Mouse (Mus musculus) cerebellum, postnatal 36 days (tissue): ENCODE measurements around the gene Tcam1.

Experiments
- DNase-seq, 2 experiments: peaks; one replicate each; pipeline ENCODE4 v3.0.0; 2021 to 2022; ENCODE audit warnings: mixed read lengths in 2 of 2

The Tcam1 gene

DNA sequence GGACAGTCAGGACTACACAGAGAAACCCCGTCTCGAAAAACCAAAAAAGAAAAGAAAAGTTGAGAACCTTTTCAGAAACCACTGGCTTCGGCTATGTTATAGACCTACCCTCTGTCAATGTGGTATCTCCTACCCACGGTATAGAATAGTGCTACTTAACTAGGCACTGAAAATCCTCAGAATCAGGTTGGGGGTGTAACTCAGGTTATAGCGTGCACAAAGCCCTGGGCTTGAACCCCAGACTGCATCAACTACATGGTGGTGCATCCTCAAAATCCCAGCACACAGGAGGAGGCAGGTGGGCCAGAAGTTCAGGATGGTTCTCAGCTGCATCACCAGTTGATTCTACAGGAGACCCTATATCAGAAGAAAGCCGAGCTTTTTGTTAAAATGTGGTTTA lies 2.7 kb upstream of the Tcam1 start:
- DNase-seq: no peak

DNA sequence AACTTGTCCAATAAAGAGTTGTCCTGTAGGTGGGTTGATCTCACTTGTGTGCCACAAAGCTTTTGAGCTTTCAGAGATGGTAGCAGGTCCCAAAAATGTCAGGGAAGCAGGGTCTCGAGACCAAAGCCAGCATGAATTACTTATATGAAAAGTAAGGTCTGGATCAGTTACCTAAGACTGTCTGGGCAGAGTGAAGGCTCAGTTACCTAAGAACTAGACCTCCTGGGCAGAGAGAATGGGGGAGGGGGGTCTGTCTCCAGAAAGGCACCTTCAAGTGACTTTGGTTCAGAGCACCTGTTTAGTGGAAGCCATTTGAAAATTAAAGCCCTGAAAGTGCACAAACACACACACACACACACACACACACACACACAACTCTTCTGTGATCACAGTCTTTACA lies 2.1 kb upstream of the Tcam1 start:
- no peak for DNase-seq

GRCm38 (mm10) chr11:106274971-106275411 lies 1.5 kb upstream of the Tcam1 start:
- no peak for DNase-seq

- DNase-seq: no peak
Observed at GRCm38 (mm10) chr11:106282452-106282851, 6.0 kb downstream of the Tcam1 start.

DNA sequence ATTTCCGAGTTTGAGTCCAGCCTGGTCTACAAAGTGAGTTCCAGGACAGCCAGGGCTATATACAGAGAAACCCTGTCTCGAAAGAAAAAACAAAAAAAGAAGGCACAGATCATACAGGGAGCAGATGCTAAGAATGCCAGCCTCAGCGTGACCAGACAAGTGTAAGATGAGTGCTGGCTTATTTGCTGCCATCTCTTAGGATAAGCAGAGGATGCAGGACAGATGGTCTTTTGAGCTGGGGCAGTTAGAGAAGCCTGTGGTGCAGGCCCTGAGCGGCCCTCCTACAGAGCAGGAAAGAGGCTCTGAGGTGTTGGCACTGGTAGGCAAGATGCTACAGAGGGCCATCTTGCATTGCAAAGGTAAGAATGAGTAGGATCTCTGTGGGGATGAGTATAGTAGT lies 6.9 kb downstream of the Tcam1 start:
- DNase-seq: peak in 1 of 2 experiments; percentile 42

DNA sequence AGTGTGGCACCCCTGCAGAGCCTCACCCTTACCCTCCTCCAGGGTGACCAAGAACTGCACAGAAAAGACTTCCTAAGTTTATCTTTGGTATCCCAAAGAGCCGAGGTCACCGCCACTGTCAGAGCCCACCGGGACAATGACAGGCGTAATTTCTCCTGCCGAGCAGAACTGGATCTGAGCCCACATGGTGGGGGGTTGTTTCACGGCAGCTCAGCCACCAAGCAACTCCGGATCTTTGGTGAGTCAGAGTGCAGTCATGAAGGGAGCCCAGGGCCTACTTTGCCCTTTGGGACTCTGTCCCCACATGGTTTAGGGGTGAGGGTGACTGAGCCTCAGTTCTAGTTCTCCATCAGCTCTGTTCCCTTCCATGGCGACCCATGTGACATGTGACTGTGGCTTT lies 7.7 kb downstream of the Tcam1 start:
- no peak for DNase-seq

- peak in 1 of 2 experiments; percentile 35 for DNase-seq
Observed at GRCm38 (mm10) chr11:106286206-106286605, 9.7 kb downstream of the Tcam1 start.

DNA sequence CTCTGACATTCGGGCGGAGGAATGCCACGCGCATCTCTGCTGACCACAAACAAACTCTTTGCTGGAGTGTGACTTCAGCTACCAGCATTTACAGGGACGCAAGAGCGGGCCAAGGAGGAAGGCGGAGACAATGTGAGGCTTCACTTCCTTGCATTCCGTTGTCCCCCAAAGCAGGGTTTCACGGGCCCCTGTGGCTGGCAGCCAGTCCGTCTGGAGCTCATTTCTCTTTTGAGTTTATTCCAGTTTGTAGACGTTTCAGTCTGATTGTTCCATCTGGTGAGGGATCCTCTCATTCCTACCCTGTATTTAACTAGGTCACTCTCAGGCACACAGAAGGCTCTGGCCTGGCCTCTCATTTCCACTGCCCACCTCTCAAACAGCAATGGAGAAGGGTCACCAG lies 10.5 kb downstream of the Tcam1 start:
- peak; percentile 80 to 83 for DNase-seq

- peak; percentile 94 to 95 for DNase-seq
Observed at GRCm38 (mm10) chr11:106289369-106289768, 12.9 kb downstream of the Tcam1 start.

- DNase-seq: no peak
Observed at GRCm38 (mm10) chr11:106290376-106290775, 13.9 kb downstream of the Tcam1 start.

GRCm38 (mm10) chr11:106291861-106292260 lies 15.4 kb downstream of the Tcam1 start:
- DNase-seq: peak; percentile 82 to 83

- no peak for DNase-seq
Observed at GRCm38 (mm10) chr11:106301765-106302164, 25.3 kb downstream of the Tcam1 start, which contains the start of gene Gh. Gene Gh, minus strand, starts transcription at chr11:106301865.

DNA sequence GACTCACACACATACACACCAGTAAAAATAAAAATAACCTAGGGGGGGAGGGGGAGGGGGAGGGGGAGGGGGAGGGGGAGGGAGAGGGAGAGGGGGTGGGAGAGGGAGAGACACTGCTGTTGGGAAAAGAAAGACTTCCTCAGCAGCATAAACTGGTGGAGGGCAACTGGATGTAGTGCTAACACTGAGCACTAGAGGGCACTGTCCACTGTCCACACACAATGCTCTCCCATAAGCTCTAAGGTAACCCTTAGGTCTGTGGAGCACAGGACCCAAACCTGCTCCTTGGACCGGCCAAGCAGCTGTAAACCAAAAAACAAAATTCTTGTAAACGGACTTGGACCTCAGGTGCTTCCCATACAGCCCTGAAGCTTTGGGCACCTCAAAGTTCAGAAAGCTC lies 26.2 kb downstream of the Tcam1 start:
- DNase-seq: peak; percentile 70 to 76

DNA sequence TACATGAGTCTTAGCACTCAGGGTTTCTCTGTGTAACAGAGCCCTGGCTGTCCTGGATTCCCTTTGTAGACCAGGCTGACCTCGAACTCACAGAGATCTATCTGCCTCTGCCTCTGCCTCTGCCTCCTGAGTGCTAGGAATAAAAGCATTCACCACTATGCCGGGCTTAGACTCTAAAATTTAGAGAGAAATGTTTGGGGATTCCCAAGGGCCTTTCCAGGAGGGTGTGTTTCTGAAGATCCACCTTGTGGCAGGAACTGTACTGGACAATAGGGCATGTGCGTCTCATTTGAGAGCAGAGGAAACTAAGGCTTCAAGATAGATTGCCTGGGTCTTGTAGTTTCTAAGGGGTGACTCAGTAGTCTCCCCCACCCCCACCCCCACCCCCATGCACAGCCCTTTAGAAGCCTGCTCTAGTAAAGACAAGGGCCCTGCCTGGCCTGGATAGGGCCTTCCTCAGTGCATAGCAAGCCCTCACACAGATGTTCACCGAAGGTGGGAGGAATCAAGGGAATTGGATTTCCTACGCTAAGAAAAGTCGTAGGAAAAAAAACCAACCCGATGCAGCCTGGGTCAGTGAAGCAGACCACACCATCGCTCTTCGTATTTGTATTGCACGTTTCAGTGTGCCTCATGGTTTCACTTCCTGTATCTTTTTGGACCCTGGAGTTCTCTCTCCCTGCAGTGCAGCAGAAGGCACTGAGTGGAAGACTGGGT lies 29.0 kb downstream of the Tcam1 start:
- DNase-seq: no peak

GRCm38 (mm10) chr11:106306065-106306385 lies 29.6 kb downstream of the Tcam1 start:
- DNase-seq: no peak

- DNase-seq: no peak
Observed at GRCm38 (mm10) chr11:106306758-106307157, 30.3 kb downstream of the Tcam1 start.

- no peak for DNase-seq
Observed at GRCm38 (mm10) chr11:106307432-106307831, 31.0 kb downstream of the Tcam1 start.

- no peak for DNase-seq
Observed at GRCm38 (mm10) chr11:106308162-106308561, 31.7 kb downstream of the Tcam1 start.

DNA sequence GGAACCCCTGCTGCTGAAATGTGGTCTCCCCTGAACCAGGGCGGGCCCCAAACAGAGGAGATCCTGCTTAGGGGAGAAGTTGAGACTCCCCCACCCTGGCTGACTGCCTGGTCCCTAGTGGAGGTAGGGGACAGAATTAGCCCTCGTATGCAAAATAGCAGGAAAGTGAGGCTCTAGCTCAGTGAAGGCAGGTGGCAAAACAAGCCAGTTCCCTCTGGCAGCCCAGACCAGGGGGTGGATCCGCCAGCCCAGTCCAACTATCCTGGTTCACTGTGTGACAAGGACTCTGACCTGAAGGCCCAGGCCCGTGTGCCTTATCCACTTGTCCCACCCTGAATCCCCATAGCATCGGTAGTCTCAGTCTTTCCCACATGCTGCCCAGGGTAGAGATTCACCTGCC lies 33.7 kb downstream of the Tcam1 start:
- DNase-seq: no peak

GRCm38 (mm10) chr11:106313533-106313932 lies 37.1 kb downstream of the Tcam1 start:
- no peak for DNase-seq

DNA sequence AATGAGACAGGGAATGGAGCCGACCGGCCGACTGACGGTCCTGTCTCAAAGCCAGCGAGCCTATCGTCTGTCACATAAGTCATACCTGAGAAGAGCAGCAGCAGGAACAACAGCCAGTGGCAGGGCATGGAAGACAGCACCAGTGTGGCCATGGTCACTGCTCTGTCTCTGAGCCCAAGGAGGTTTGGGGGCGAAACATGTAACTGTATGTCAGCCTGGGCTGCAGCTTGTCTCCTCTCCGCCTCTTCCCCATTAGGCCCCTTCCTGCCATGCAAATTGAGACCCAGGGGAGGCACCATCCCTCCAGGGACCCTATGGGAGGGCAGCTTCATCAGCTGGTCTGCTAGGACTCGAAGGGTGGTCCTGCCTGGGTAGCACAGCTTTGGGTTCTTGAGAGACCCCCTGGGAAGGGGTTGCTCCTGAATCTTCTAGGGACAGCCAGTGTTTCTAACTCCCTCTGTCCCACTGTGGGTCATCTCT lies 37.9 kb downstream of the Tcam1 start, which contains the start of gene Cd79b:
Gene Cd79b, minus strand, starts transcription at position 430 of the 480 bp plus-strand sequence.
- no peak for DNase-seq

DNA sequence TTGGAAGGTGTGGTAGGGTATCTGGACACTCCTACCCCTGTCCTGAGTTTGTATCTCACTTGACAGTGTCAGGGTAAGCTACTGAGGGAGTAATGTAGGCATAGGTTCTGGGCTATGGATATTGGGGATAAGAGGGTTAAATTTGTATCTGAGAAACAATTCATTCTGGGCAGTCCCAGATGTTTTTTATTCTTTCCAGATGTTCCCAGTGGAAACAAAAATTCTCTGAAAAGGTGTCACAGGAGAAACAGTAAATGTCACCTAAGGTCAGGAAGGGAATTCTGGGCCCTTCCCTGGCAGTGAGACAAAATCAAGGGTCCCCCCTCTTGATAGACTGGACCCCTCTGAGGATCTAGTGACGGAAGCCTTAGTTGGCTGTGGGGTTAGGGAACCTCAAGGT lies 39.9 kb downstream of the Tcam1 start:
- DNase-seq: no peak

DNA sequence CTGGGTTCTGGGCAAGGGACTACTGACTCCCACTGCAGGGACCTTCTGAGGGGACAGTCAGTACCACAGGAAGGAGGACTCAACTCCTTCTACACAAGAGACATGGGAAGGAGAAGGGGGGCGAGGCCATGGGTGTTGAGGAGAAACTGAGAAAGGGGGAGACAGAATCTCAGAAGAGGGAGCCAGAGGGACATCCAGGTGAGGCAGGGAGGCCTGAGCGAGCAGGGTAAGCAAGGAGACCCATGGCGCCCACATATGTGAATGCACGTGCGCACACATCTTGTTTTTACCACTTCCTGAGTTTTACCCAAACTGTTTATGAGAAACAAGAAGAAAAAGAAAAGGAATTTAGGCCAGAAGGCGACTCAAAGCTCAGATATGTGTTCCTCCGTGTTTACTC lies 41.3 kb downstream of the Tcam1 start:
- DNase-seq: no peak

- DNase-seq: no peak
Observed at GRCm38 (mm10) chr11:106318406-106319366, 42.2 kb downstream of the Tcam1 start.
